Mouse (Mus musculus) hematopoietic stem cell, adult 5-6 weeks (primary cell): ENCODE results near the gene Pcdh19. TPM values are rescaled to one million over a fixed set of nuclear protein-coding genes. Genes with fewer than 3 reads are reported as not detected.

ENCODE experiments used
- ATAC-seq, 2 experiments: fragments of 125-278 bp in 1 of 2; replicated peaks in 1 of 2; 2 replicates each; pipeline ENCODE4 v1.8.0; 2016 to 2017; ENCODE audit warnings: inconsistent platforms in 2 of 2, mild to moderate bottlenecking in 2 of 2, moderate number of reproducible peaks in 2 of 2, low read depth in 1 of 2, moderate TSS enrichment in 1 of 2; ENCODE audit not compliant: low FRiP score in 2 of 2, poor library complexity in 2 of 2, severe bottlenecking in 2 of 2, insufficient read depth in 1 of 2, low TSS enrichment in 1 of 2
- total RNA-seq: library from RNA; stranded (forward); fragments of 172-1452, 232-1000 nt; gene quantifications from 2 replicates; pipeline ENCODE4 v1.2.3, GENCODE M21; 2017

The Pcdh19 gene
- total RNA-seq, 1 experiment from 2014 or later, result not detected

DNA sequence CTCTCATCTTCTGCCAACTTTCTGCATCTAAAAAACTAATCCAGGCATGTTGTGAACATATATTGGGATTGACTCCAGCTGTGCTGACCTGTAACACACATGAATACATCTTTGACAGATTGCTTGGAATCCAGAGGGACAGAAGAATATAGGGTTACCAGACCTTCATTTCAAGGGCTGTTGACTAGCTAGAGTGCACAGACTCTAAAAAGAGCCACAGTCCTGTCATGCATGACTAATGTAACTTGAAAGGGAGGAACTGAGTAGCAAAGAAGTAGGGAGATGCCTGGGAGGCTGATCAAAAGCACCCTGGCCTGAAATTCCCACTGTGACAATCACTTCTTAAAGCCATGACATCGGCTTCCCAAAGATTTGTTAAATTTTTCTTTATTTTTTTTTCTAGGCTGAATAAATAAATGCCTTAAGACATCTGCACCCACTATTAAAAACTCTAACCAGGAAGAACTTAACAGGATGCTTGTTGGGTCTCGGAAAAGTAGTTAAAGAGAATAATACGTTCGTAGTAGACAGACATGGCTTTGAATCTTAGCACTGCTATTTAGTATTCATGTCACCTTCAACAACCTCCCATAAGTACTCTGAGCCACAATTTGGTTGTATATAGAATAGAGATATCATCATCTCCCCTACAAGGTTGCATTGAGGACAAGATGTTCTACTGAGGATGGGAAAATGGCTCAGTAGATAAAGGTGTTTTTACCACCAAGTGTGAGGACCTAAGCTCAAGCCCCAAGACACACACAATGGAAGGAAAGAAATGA is 113.0 kb downstream of the Pcdh19 start:
- ATAC-seq, result no peak

DNA sequence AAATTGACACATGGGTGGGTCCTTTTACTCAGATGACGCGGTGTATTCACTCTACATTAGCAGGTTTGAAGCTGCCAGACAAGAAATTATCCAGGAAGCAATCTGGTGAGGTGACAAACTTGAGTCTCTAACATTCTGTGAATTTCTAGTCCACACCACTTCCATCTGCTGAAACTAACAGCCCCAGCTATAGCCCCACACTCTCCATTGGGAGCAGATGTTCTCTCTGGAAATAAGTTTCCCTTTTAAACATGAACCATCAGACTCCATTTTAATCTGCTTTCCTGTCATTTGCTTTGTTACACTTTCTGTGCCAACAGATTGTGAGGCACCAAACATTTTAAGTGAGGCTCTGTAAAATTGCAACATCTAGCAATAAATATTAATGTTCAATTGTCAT is 123.4 kb downstream of the Pcdh19 start:
- ATAC-seq, result no peak

Other genes with a start within 250 kb of the Pcdh19 start
- not detected in 2 replicates for gene Tnmd, start 162.0 kb upstream of the Pcdh19 start, total RNA-seq
- gene Tspan6, start 209.4 kb upstream of the Pcdh19 start, total RNA-seq, result 16.2 and 24.6 TPM in 2 replicates
- not detected in 2 replicates for gene Srpx2, start 219.4 kb upstream of the Pcdh19 start, total RNA-seq